Mouse (Mus musculus): ENCODE data around the gene Bfsp1. TPM values are rescaled to one million over a fixed set of nuclear protein-coding genes. Genes with fewer than 3 reads are reported as not detected.

Bfsp1 gene
- polyA plus RNA-seq (2014; fragmentation: Nextera tagmentation; extraction: Ambion mirVana), result 1.6 and 2.3 TPM in 2 replicates

DNA sequence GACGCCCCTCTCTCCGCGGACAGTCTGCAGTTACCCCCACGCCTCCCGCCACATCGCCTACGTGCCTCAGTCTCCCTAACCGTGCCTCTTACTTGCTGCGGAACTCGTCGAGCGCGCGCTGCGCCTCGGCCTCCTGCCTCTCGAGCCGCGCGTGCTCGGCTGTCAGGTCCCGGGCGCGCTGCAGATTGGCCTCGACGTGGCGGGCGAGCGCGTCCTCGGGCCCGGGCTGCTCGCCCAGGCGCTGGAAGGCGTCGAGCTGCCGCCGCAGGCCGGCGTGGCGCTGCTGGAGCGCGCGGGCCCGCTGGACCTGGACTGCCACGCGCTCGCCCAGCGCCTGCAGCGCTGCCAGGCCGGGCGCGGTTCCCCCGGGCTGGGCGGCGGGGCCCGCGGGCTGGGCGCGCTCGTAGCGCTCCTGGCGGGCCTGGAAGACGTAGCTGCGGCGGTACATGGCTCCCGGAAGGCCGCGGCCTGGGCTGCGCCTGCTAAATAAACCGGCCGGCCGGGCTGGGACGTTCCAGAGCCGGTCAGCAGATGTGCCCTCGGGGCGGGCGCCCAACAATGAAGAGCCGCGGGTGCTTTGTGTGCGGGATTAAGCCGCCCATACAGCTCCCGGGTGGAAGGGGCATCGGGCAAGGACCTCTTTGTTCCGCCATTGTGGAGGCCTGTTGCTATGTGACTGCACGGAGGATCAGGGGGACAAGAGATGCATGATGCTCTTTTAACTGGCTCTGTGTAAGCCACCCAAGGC is at the start of gene Bfsp1:
Gene Bfsp1, minus strand, starts transcription at position 690 of the 748 bp plus-strand sequence.
- DNase-seq (ENCODE audit: low spot score), result peak; percentile 85
- 3% methylated on average over 83 of the region's 86 CpGs for WGBS
- H3K36me3 ChIP-seq (ENCODE audit: control insufficient read depth, insufficient read depth, low read length), result no peaks in the 10 kb centered on the region
- H3K9me3 ChIP-seq (ENCODE audit: control insufficient read depth, low read length), result no peaks in the 10 kb centered on the region
- 0 out of 2 replicates have a peak, but pooled peaks cover 2% of the 10 kb centered on the region for H3K27me3 ChIP-seq (replicated peaks; ENCODE audit: control insufficient read depth, insufficient read depth, low read length)
- peak within 1 kb of the TSS; percentile 37 for H3K4me3 ChIP-seq (ENCODE audit: low read depth, low read length)
- peak within 1 kb of the TSS; percentile 71 for H3K9ac ChIP-seq (ENCODE audit: low read length)
- peak; percentile 77 for ATAC-seq (replicated peaks; ENCODE audit: low FRiP score, low TSS enrichment, low read depth)
- H3K4me1 ChIP-seq (replicated peaks; ENCODE audit: control insufficient read depth, insufficient read depth, low read length), result peaks cover 6% of the 10 kb centered on the region; the same call in 1 of the 2 replicates
- H3K27ac ChIP-seq (ENCODE audit: low read depth), result 0 out of 2 replicates have a peak within 1 kb of the TSS, but pooled peaks have one; percentile 18
- peak within 1 kb of the TSS; percentile 60 for H3K4me2 ChIP-seq (ENCODE audit: low read length)

- no peak overlapping the region for H3K27ac ChIP-seq (ENCODE audit: low read depth)
- no peak for DNase-seq (ENCODE audit: low spot score)
- no peak for ATAC-seq (replicated peaks; ENCODE audit: low FRiP score, low TSS enrichment, low read depth)
Measured at GRCm38 (mm10) chr2:143912199-143912598, 49.2 kb upstream of the Bfsp1 start.

DNA sequence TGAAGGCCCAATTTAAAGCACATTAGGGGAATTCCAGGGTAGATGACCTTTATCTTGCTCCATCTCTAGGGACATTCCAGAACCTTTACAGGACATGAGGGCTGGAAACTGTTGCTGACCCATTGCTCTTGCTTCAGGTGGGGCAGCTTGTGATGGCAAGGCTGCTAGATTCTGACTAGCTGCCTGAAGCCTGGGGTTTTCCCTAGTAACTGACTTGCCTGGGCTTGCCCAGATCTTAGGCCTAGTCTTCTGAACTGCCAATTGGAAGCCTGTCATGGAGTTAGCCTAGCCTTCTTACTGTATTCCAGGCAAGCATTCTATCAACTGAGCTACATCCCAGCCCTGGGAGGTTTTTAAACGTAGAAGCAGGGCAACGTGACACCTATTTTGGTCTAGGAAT is 46.3 kb upstream of the Bfsp1 start:
- Histone ChIP-seq H3K4me2 (ENCODE audit: low read length) (no peak overlapping the region), H3K9me3 (ENCODE audit: control insufficient read depth, low read length) (no peaks in the 10 kb centered on the region), H3K27ac (ENCODE audit: low read depth) (no peak overlapping the region), H3K4me3 (ENCODE audit: low read depth, low read length) (no peak overlapping the region), H3K4me1 (replicated peaks; ENCODE audit: control insufficient read depth, insufficient read depth, low read length) (no peaks in the 10 kb centered on the region), H3K27me3 (replicated peaks; ENCODE audit: control insufficient read depth, insufficient read depth, low read length) (no peaks in the 10 kb centered on the region), H3K9ac (ENCODE audit: low read length) (no peak overlapping the region), H3K36me3 (ENCODE audit: control insufficient read depth, insufficient read depth, low read length) (no peaks in the 10 kb centered on the region)
- WGBS, result 76% methylated on average over 2 of the region's 2 CpGs
- DNase-seq (ENCODE audit: low spot score) (no peak), ATAC-seq (replicated peaks; ENCODE audit: low FRiP score, low TSS enrichment, low read depth) (no peak)

More at GRCm38 (mm10) chr2:143912199-143912598, 49.2 kb upstream of the Bfsp1 start:
- Histone ChIP-seq H3K4me3 (ENCODE audit: low read depth, low read length) (no peak overlapping the region), H3K9me3 (ENCODE audit: control insufficient read depth, low read length) (no peaks in the 10 kb centered on the region), H3K4me1 (replicated peaks; ENCODE audit: control insufficient read depth, insufficient read depth, low read length) (peaks cover 6% of the 10 kb centered on the region; the same call in 1 of the 2 replicates), H3K36me3 (ENCODE audit: control insufficient read depth, insufficient read depth, low read length) (no peaks in the 10 kb centered on the region), H3K27me3 (replicated peaks; ENCODE audit: control insufficient read depth, insufficient read depth, low read length) (no peaks in the 10 kb centered on the region), H3K4me2 (ENCODE audit: low read length) (no peak overlapping the region), H3K9ac (ENCODE audit: low read length) (no peak overlapping the region)
- 78% methylated on average over 2 of the region's 2 CpGs for WGBS

DNA sequence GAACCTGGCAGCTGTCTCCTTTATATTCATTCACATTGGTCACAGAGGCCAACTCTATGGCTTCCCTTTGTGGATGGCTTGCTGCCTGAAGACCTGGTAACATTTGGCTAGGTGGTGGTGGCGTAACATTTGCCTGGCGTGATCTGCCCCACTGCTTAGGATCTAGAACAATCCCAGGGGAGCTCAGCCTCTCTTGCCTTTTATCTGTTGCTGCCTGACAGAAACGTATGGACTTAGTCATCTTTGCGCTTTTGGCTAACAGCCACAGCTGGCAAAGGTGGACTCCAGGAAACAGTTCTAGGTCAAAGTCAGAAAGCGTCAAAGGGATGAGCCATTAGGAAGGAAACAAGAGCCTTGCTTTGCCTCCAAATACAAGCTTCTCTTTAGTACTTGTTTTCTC is 41.9 kb upstream of the Bfsp1 start:
- Histone ChIP-seq H3K27ac (ENCODE audit: low read depth) (no peak overlapping the region), H3K9ac (ENCODE audit: low read length) (no peak overlapping the region), H3K4me1 (replicated peaks; ENCODE audit: control insufficient read depth, insufficient read depth, low read length) (no peaks in the 10 kb centered on the region; the same call in 1 of the 2 replicates), H3K27me3 (replicated peaks; ENCODE audit: control insufficient read depth, insufficient read depth, low read length) (no peaks in the 10 kb centered on the region), H3K4me2 (ENCODE audit: low read length) (no peak overlapping the region), H3K36me3 (ENCODE audit: control insufficient read depth, insufficient read depth, low read length) (no peaks in the 10 kb centered on the region), H3K4me3 (ENCODE audit: low read depth, low read length) (no peak overlapping the region), H3K9me3 (ENCODE audit: control insufficient read depth, low read length) (no peaks in the 10 kb centered on the region)
- ATAC-seq (replicated peaks; ENCODE audit: low FRiP score, low TSS enrichment, low read depth) (no peak), DNase-seq (ENCODE audit: low spot score) (no peak)
- 77% methylated on average over 5 of the region's 5 CpGs for WGBS

GRCm38 (mm10) chr2:143903376-143904045 is 40.5 kb upstream of the Bfsp1 start:
- Histone ChIP-seq H3K27me3 (replicated peaks; ENCODE audit: control insufficient read depth, insufficient read depth, low read length) (no peaks in the 10 kb centered on the region), H3K4me3 (ENCODE audit: low read depth, low read length) (no peak overlapping the region), H3K4me2 (ENCODE audit: low read length) (no peak overlapping the region), H3K9ac (ENCODE audit: low read length) (no peak overlapping the region), H3K9me3 (ENCODE audit: control insufficient read depth, low read length) (no peaks in the 10 kb centered on the region), H3K36me3 (ENCODE audit: control insufficient read depth, insufficient read depth, low read length) (no peaks in the 10 kb centered on the region), H3K4me1 (replicated peaks; ENCODE audit: control insufficient read depth, insufficient read depth, low read length) (no peaks in the 10 kb centered on the region; the same call in 1 of the 2 replicates), H3K27ac (ENCODE audit: low read depth) (peak overlapping the region; percentile 51; the same call in 1 of the 2 replicates)
- no peak for DNase-seq (ENCODE audit: low spot score)
- WGBS, result 48% methylated on average over 9 of the region's 9 CpGs
- ATAC-seq (replicated peaks; ENCODE audit: low FRiP score, low TSS enrichment, low read depth), result peak; percentile 79; the same call in 1 of the 2 replicates

- H3K4me3 ChIP-seq (ENCODE audit: low read depth, low read length), result no peak overlapping the region
- no peak overlapping the region for H3K4me2 ChIP-seq (ENCODE audit: low read length)
- no peak for ATAC-seq (replicated peaks; ENCODE audit: low FRiP score, low TSS enrichment, low read depth)
- H3K9me3 ChIP-seq (ENCODE audit: control insufficient read depth, low read length), result no peaks in the 10 kb centered on the region
- H3K9ac ChIP-seq (ENCODE audit: low read length), result no peak overlapping the region
- H3K36me3 ChIP-seq (ENCODE audit: control insufficient read depth, insufficient read depth, low read length), result no peaks in the 10 kb centered on the region
- 78% methylated on average over 5 of the region's 5 CpGs for WGBS
- H3K4me1 ChIP-seq (replicated peaks; ENCODE audit: control insufficient read depth, insufficient read depth, low read length), result no peaks in the 10 kb centered on the region; the same call in 1 of the 2 replicates
- H3K27me3 ChIP-seq (replicated peaks; ENCODE audit: control insufficient read depth, insufficient read depth, low read length), result no peaks in the 10 kb centered on the region
- no peak overlapping the region for H3K27ac ChIP-seq (ENCODE audit: low read depth)
- no peak for DNase-seq (ENCODE audit: low spot score)
Measured at GRCm38 (mm10) chr2:143900821-143901351, 37.9 kb upstream of the Bfsp1 start.

- Histone ChIP-seq H3K4me2 (ENCODE audit: low read length) (no peak overlapping the region), H3K4me1 (replicated peaks; ENCODE audit: control insufficient read depth, insufficient read depth, low read length) (no peaks in the 10 kb centered on the region; the same call in 1 of the 2 replicates), H3K9ac (ENCODE audit: low read length) (no peak overlapping the region), H3K27ac (ENCODE audit: low read depth) (no peak overlapping the region), H3K4me3 (ENCODE audit: low read depth, low read length) (no peak overlapping the region), H3K36me3 (ENCODE audit: control insufficient read depth, insufficient read depth, low read length) (no peaks in the 10 kb centered on the region), H3K9me3 (ENCODE audit: control insufficient read depth, low read length) (no peaks in the 10 kb centered on the region), H3K27me3 (replicated peaks; ENCODE audit: control insufficient read depth, insufficient read depth, low read length) (no peaks in the 10 kb centered on the region)
- ATAC-seq (replicated peaks; ENCODE audit: low FRiP score, low TSS enrichment, low read depth), result no peak
- DNase-seq (ENCODE audit: low spot score), result no peak
- WGBS, result 82% methylated on average over 9 of the region's 9 CpGs
Measured at GRCm38 (mm10) chr2:143899470-143900220, 36.7 kb upstream of the Bfsp1 start.
